Mouse (Mus musculus) ES-Bruce4 (cell line): ENCODE data around the gene Elf1. TPM values are rescaled to one million over a fixed set of nuclear protein-coding genes. Genes with fewer than 3 reads are reported as not detected.

ENCODE experiments used
- H3K27ac ChIP-seq: 2 replicates; pipeline ENCODE4 v1.5.1; 2012; ENCODE audit warnings: low read length, inconsistent platforms; ENCODE audit not compliant: insufficient read depth
- H3K27me3 ChIP-seq: 2 replicates; pipeline ENCODE4 v1.6.1; 2012; ENCODE audit warnings: mild to moderate bottlenecking, low read length, inconsistent platforms; ENCODE audit not compliant: control insufficient read depth, poor library complexity, insufficient read depth, severe bottlenecking
- H3K36me3 ChIP-seq: 2 replicates; pipeline ENCODE4 v1.6.1; 2012; ENCODE audit warnings: inconsistent platforms, mild to moderate bottlenecking, low read length, moderate library complexity; ENCODE audit not compliant: control insufficient read depth, poor library complexity, insufficient read depth, severe bottlenecking
- H3K4me1 ChIP-seq: one replicate; pipeline ENCODE4 v1.8.1; 2011; ENCODE audit warnings: low read length; ENCODE audit not compliant: control insufficient read depth, insufficient read depth
- H3K4me3 ChIP-seq: 2 replicates; pipeline ENCODE4 v1.5.1; 2011; ENCODE audit warnings: low read depth, mild to moderate bottlenecking, low read length
- H3K9ac ChIP-seq: 2 replicates; pipeline ENCODE4 v1.6.1; 2012; ENCODE audit warnings: low read depth, mild to moderate bottlenecking, inconsistent platforms; ENCODE audit not compliant: poor library complexity, severe bottlenecking
- H3K9me3 ChIP-seq: replicated peaks from 2 replicates; pipeline ENCODE4 v1.6.1; 2012; ENCODE audit warnings: mild to moderate bottlenecking, low read length, inconsistent platforms; ENCODE audit not compliant: control insufficient read depth, poor library complexity, insufficient read depth, severe bottlenecking
- CTCF ChIP-seq: IDR thresholded peaks from one replicate; pipeline ENCODE4 v1.8.1; 2011; ENCODE audit warnings: low read depth, low read length
- EP300 ChIP-seq: IDR thresholded peaks from 2 replicates; pipeline ENCODE4 v1.6.1; 2011; ENCODE audit warnings: low read depth, low read length; ENCODE audit not compliant: insufficient read depth
- POLR2A ChIP-seq: IDR thresholded peaks from one replicate; pipeline ENCODE4 v1.8.1; 2011; ENCODE audit warnings: low read length; ENCODE audit not compliant: insufficient read depth
- polyA plus RNA-seq: library from polyadenylated mRNA; stranded (reverse); fragments of >200 nt; gene quantifications from 2 replicates; pipeline ENCODE4 v1.2.4, GENCODE M21; 2011; ENCODE audit warnings: low read depth; ENCODE audit not compliant: missing spikeins, insufficient read depth, insufficient read length

Elf1 gene
- polyA plus RNA-seq, 1 experiment, result 20.4 TPM

- Histone ChIP-seq H3K27ac (no peak overlapping the region), H3K27me3 (no peaks in the 10 kb centered on the region), H3K9me3 (no peaks in the 10 kb centered on the region), H3K4me3 (no peak overlapping the region), H3K4me1 (no peaks in the 10 kb centered on the region), H3K9ac (no peak overlapping the region), H3K36me3 (no peaks in the 10 kb centered on the region)
- no peak for TF ChIP-seq POLR2A
- TF ChIP-seq EP300, result no peak
- no peak for TF ChIP-seq CTCF
These were observed 30.5 kb downstream of the Elf1 start for GRCm38 (mm10) chr14:79511521-79511920.

- H3K27ac ChIP-seq, result no peak overlapping the region
- no peaks in the 10 kb centered on the region for H3K9me3 ChIP-seq
- TF ChIP-seq POLR2A, result no peak
- peak; percentile 53 for TF ChIP-seq CTCF
- H3K4me3 ChIP-seq, result no peak overlapping the region
- H3K4me1 ChIP-seq, result no peaks in the 10 kb centered on the region
- no peak overlapping the region for H3K9ac ChIP-seq
- H3K36me3 ChIP-seq, result no peaks in the 10 kb centered on the region
- H3K27me3 ChIP-seq, result no peaks in the 10 kb centered on the region
These were observed 33.0 kb downstream of the Elf1 start for GRCm38 (mm10) chr14:79513951-79514350.

- H3K36me3 ChIP-seq, result no peaks in the 10 kb centered on the region
- H3K9me3 ChIP-seq, result no peaks in the 10 kb centered on the region
- no peak overlapping the region for H3K4me3 ChIP-seq
- H3K9ac ChIP-seq, result no peak overlapping the region
- H3K27ac ChIP-seq, result no peak overlapping the region
- no peaks in the 10 kb centered on the region for H3K4me1 ChIP-seq
- no peaks in the 10 kb centered on the region for H3K27me3 ChIP-seq
- TF ChIP-seq EP300 (no peak), POLR2A (no peak), CTCF (no peak)
These were observed 34.1 kb downstream of the Elf1 start for GRCm38 (mm10) chr14:79515100-79515499.

GRCm38 (mm10) chr14:79515511-79516242 is 34.7 kb downstream of the Elf1 start:
- no peak overlapping the region for H3K4me3 ChIP-seq

GRCm38 (mm10) chr14:79516243-79516610 is 35.2 kb downstream of the Elf1 start:
- H3K9ac ChIP-seq, result no peak overlapping the region
- no peaks in the 10 kb centered on the region for H3K9me3 ChIP-seq
- H3K4me1 ChIP-seq, result no peaks in the 10 kb centered on the region
- H3K4me3 ChIP-seq, result no peak overlapping the region
- H3K36me3 ChIP-seq, result no peaks in the 10 kb centered on the region
- H3K27ac ChIP-seq, result no peak overlapping the region
- no peaks in the 10 kb centered on the region for H3K27me3 ChIP-seq
- TF ChIP-seq EP300 (no peak), POLR2A (no peak), CTCF (no peak)

More at GRCm38 (mm10) chr14:79515511-79516242, 34.7 kb downstream of the Elf1 start:
- Histone ChIP-seq H3K9ac (no peak overlapping the region), H3K27me3 (no peaks in the 10 kb centered on the region), H3K36me3 (no peaks in the 10 kb centered on the region), H3K27ac (no peak overlapping the region), H3K9me3 (no peaks in the 10 kb centered on the region), H3K4me1 (no peaks in the 10 kb centered on the region)
- TF ChIP-seq CTCF, result no peak
- TF ChIP-seq POLR2A, result no peak
- TF ChIP-seq EP300, result no peak

- no peaks in the 10 kb centered on the region for H3K9me3 ChIP-seq
- no peaks in the 10 kb centered on the region for H3K4me1 ChIP-seq
- H3K9ac ChIP-seq, result no peak overlapping the region
- H3K36me3 ChIP-seq, result no peaks in the 10 kb centered on the region
- TF ChIP-seq EP300 (no peak), CTCF (no peak), POLR2A (no peak)
- H3K27me3 ChIP-seq, result no peaks in the 10 kb centered on the region
- H3K27ac ChIP-seq, result no peak overlapping the region
- no peak overlapping the region for H3K4me3 ChIP-seq
These were observed 35.8 kb downstream of the Elf1 start for GRCm38 (mm10) chr14:79516751-79517150.
